Mouse (Mus musculus) G1E-ER4 (cell line): ENCODE data around the gene Sdr39u1. TPM values are rescaled to one million over a fixed set of nuclear protein-coding genes. Genes with fewer than 3 reads are reported as not detected.

Source experiments
- GATA1 ChIP-seq: IDR thresholded peaks from one replicate; pipeline ENCODE4 v1.8.0; 2012; ENCODE audit warnings: low read length, inconsistent platforms
- polyA plus RNA-seq: library from polyadenylated mRNA; stranded (reverse); fragments of >175 nt; gene quantifications from 2 replicates; pipeline ENCODE4 v1.2.3, GENCODE M21; 2012

Sdr39u1 gene
- polyA plus RNA-seq, 1 experiment: not detected

DNA sequence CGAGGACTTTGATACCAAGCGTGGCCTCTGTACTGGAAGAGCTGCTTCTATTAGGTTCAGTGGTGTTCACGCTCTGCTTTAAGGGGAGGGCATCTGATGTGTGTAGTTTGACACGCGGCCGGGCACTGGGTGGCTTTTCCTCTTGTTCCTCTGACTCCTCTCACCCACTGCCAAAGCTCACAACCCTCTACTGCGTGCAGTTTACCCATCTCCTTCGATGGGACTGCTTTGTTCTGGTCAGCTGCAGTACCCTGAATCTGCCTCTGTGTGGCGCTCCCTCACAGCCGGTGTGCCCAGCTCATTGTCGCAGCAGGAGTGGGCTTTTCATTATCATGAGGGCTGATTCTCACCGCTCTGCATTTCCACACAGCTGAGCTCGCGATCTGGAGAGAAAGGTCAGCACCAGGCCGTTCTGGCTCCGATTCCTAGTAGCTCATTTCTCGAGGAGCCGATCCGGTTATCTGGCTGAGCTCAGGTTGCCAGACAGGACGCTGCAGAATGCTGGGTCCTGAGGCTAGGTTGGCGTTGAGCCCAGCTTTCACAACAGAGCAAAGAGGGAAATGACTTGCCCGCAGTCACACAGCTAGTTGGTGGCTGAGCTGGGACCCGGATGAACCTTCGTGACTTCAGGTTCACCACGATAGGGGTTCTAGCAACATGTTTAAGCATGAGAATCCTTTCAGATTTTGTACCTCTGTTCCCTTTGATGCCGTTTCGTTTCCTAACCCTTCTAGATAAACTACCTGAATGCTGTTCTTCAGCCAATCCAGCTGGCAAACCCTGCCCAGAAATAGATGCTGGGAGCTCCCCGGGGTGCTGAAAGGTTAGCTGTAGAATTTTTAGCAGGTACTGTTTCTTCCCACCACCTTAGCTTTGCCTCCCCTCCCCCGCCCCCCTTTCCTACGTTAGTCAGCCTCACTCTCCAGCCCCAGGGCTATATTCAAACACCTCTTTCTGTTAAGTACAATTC is 26.1 kb downstream of the Sdr39u1 start:
- TF ChIP-seq GATA1: no peak

DNA sequence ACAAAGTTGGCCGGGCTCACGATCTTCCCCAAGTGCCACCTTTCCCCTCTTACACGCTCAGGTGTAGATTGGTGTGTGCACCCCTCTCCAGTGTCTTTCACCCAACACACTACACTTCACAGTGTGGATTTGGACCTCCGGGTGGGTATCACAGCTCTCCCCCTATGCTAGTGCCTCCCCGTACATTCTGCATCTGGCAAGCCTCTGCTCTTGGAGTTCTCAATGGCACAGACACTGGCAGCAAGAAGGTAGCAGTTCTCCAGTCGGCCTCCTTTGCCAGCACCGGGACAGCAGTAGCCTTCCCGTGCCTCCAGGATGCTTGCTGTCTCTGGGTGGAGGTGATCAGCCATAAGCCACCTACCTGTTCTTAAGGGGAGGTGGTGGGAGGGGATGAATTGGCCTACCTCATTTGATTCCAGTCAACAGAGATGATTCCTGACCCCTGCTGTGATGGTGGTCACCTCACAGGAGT is 26.8 kb downstream of the Sdr39u1 start:
- TF ChIP-seq GATA1: no peak

DNA sequence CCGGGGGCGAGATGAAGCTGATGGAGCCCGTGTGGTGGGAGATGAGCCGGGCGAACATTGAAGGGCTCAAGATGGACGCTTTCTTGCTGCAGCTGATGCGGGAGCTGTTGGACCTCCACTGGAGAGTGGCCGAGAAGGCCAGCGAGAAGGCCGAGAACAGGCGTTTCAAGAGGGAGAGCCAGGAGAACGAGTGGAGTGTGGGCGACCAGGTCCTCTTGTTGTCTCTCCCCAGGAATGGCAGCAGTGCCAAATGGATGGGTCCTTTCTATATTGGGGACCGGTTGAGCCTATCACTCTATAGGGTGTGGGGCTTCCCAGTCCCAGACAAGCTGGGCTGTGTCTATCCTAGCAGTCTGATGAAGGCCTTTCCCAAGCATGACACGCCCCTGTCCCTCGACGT is 27.5 kb downstream of the Sdr39u1 start:
- no peak for TF ChIP-seq GATA1

DNA sequence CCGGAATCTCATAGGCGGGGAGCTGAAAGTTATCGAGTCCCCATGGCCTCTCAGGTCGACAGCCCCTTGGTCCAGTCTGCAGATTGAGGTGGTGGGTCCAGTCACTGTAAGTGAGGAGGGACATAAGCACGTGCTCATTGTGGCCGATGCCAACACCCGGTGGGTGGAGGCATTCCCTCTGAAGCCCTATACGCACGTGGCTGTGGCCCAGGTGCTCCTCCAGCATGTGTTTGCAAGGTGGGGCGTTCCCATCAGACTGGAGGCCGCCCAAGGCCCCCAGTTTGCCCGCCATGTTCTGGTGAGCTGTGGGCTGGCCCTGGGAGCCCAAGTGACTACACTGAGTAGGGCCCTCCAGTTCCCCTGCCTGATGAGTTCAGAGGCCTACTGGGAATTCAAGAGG is 28.1 kb downstream of the Sdr39u1 start:
- no peak for TF ChIP-seq GATA1

DNA sequence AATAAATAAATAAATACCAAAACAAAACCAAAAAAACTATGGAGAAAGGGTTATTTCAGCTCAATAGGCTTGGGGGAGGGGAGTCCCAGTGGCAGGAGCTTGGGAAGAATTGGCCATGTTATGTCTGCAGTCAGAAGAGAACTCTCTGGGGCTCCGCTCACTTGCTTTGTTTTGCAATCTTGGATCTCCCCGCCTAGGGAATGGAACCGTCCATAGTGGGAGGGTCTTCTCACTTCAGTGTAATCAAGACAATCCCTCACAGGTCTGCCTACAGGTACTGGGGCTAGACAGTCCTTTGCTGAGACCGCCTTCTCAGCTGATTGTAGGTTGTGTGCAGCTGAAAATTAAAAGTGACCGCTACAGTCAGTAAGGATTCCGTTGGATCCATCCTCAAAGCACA is 30.6 kb downstream of the Sdr39u1 start:
- TF ChIP-seq GATA1: no peak

DNA sequence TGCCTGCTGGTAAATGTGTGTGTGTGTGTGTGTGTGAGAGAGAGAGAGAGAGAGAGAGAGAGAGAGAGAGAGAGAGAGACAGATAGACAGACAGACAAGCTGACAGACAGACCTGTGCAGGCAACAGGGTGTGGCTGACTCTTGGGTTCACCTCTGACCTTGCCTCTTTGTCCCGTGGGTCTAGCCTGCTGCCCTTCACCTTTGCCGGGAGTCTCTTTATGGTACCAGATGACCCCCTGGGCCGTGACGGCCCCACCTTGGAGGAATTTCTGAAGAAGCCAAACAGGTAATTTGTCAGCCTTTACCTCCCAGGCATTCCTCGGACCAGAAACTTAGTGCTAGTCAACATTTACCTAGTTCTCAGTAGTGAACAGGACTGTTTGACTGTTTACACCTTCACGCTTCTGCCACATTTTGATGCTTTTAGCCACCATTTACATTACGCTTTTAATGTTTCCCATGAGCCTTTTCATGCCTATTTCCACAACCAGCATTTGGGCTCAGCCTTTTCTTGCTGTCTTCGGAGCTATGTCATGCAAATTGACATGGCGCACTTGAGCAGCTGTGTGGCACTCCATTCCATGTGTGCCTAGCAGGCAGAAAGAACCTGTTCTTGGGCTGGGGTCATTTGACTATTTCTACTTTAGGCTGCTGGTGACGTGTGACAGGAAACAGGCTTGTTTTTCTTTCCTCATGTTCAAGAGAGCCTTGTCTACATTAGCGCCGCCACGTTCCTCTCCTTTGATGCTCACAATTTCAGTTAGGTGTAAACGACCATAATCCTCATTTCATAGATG is 31.7 kb downstream of the Sdr39u1 start:
- no peak for TF ChIP-seq GATA1

DNA sequence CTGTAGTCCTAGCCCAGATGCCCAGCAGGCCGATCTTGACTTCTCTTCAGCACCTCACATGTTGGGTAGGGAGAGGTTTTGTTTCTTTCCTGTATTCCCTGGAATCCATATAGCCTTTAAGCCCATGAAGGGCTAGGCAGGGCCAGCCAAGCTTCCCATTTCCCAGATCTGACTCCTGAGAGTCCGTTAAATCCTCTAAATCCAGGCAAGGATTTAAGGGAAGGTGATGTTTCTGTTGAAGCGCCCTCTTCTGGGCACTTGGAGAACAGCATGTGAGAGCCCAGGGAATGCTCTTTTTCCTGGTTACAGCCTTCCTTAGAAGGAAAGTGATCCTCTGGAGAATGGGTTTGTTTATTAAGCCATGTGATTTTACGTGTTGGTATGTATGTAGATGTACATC is 33.1 kb downstream of the Sdr39u1 start:
- no peak for TF ChIP-seq GATA1

DNA sequence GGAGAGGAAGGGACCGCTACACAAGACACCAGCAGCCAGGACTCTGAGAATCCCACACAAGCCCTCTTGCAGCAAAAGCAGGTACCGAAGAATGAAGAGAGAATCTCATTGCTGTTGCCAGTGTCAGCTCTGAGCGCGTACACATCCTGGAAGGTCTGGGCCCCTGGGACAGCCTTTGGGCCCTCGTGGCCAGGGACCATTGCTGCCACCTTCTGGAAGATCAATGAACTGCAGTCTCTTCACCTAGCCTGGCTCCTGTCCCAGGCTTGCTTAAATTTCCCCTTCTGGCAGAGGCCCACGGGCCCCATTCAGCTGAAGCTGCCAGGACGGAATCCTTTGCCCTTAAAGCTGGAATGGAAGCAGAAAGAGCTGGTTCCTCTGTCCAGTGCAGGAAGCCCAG is 36.3 kb downstream of the Sdr39u1 start:
- TF ChIP-seq GATA1: no peak

DNA sequence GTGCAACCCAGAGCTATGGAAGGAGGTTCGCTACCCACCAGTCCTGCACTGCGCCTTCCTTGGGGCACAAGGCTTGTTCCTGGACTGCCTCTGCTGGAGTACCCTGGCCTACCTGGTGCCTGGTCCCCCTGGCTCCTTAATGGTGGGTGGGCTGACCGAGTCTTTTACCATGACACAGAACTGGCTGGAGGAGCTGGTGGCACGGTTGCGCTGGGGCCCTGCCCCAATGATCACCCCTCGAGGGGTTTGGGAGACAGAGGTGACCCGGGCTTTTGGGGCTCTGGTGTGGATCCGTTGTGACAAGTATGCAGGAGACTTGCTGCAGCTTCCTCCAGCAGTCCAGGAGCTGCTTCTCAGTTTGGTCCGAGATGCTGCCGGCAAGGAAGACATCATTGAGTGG is 37.1 kb downstream of the Sdr39u1 start:
- TF ChIP-seq GATA1: no peak

DNA sequence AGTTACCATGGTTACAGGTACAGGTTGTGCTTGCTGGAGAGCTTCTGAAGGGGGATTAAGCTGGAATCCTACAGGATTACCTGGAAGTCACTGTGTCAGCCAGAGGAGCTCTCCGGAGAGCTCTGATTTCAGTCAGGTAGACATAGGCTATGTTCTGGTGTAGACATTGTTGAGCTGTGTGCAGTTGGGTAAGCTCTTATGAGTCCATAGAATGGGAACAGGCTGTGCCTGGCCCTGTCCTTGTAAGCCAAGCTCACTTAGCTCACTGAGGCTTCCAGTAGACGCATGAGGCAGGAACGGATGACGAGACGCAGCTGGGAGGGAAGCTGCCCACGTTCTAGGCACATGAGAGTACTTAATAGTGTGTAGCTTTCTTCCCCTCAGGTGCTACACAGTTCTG is 37.9 kb downstream of the Sdr39u1 start:
- no peak for TF ChIP-seq GATA1

DNA sequence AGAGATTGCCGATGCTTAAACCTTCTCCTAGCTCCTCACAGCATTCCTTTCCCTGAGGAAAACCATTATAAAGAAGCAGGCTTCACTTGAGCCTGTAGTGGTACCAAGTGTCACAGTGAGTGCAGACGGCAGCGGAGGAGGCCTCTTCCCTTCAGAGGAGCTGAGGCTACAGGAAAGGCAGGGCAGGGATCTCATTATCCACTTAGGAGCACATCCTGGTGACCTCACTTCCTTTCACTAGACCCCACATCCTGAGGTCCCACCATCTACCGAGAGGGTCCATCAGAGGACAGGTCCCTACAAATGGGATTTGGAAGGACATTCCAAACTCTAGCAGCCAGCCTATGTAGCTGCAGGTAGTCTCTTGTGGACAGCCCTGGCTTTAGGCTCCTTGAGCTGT is 42.5 kb downstream of the Sdr39u1 start:
- no peak for TF ChIP-seq GATA1

DNA sequence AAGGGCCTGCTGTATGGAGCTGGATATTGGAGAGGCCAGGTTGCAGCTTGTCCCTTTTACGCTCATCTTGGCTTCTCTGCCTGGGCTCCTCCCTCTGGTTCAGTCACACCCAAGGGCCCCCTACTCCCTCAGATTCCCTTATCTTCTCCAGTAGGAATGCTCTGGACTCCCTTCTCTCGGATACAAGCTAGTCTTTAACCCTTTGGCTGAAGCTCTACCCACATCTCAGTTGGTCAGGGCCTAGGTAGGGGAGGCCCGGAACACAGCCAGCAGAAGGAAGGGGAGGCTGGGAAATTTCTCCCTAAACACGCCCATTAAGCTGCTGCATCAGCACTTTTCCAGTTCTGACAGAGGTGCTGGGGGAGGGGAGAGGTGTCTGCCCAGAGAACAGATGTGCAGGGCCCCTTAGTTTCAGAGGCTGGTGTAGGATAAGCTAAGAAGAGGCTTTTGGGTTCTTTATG is 45.0 kb downstream of the Sdr39u1 start:
- TF ChIP-seq GATA1: no peak

DNA sequence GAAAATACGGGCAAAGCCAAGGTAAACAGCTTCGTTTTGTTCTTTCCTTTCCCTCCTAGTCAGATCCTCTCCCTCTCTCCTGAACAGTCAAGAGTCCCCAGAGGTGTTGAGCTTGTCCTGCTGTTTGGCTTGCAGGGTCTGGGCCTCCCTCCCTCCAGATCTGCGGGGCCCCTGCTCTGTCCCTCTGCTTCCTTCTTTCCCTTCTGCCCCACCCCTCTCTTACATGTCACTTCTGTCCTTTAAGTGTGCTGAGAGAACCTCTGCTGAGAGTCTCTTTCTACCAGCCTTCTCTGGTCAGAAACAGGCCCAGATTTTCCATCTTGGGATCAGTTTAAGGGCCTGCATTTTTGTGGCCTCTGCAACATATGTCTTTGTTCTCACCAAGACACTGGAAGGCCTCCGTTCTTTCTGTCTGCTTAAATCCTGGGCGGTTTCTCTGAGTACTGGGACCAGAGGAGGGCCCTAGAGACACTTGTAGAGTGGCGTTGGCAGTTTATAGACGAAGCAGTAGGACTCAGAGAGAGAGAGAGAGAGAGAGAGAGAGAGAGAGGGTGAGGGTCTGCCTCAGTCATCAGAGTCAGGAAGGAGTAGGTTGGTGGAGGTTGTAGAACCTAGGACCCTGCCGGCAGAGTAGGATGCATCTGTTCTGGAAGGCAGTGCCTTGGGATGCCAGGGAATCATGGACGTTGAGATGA is 45.5 kb downstream of the Sdr39u1 start:
- TF ChIP-seq GATA1: no peak

DNA sequence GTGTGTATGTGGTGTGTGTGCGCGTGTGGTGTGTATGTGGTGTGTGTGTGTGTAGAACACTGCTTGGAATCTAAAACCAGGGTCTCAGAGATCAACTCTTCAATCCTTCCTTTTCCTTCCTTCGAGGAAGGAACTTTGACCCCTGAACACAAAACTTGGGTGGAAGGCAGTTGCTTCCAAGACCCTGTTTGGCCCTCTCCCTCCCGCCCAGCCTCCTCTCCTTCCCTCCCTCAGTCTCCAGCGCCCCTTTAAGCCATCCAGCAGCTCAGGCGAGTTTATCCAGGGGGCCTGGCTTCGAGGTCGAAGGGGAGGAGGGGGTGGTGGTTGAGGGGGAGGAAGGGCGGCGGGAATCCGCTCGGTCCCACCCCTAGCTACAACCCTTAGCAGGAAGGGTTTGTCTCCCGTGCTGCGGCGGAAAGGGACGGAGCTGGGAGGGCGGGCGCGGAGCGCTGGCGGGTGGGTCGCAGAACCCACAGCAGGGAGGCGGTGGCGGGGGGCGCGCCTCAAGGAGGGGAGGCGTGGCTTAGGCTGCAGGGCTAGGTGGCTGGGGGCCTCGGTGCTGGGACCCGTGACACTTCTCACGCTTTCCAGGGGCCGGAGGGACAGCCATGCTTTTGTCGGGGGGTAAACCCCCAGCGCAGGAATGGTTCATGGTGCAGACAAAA is 46.3 kb downstream of the Sdr39u1 start, which contains the start of gene Nynrin:
Gene Nynrin, plus strand, starts transcription at position 390 of the 665 bp plus-strand sequence.
- no peak for TF ChIP-seq GATA1
